Mouse (Mus musculus) hematopoietic stem cell, adult 5-6 weeks (primary cell): ENCODE results near the gene Dcp1a. TPM values are rescaled to one million over a fixed set of nuclear protein-coding genes. Genes with fewer than 3 reads are reported as not detected.
"Not testable (repeated sequence)": the region's sequence is repeated elsewhere in the genome, so short reads cannot be mapped to it uniquely, and the experiment has no call there.

Experiments
- ATAC-seq, 2 experiments: fragments of 125-278 bp in 1 of 2; replicated peaks in 1 of 2; 2 replicates each; pipeline ENCODE4 v1.8.0; 2016 to 2017; ENCODE audit warnings: inconsistent platforms in 2 of 2, mild to moderate bottlenecking in 2 of 2, moderate number of reproducible peaks in 2 of 2, low read depth in 1 of 2, moderate TSS enrichment in 1 of 2; ENCODE audit not compliant: low FRiP score in 2 of 2, poor library complexity in 2 of 2, severe bottlenecking in 2 of 2, insufficient read depth in 1 of 2, low TSS enrichment in 1 of 2
- total RNA-seq: library from RNA; stranded (forward); fragments of 172-1452, 232-1000 nt; gene quantifications from 2 replicates; pipeline ENCODE4 v1.2.3, GENCODE M21; 2017

Gene Dcp1a
- total RNA-seq, 1 experiment from 2014 or later, result 28.6 TPM

- no peak for ATAC-seq
Measured at GRCm38 (mm10) chr14:30504990-30505389, 25.7 kb downstream of the Dcp1a start.

GRCm38 (mm10) chr14:30510214-30510763 is 31.0 kb downstream of the Dcp1a start:
- ATAC-seq, result no peak

- no peak for ATAC-seq
Measured at GRCm38 (mm10) chr14:30512896-30513295, 33.6 kb downstream of the Dcp1a start.

GRCm38 (mm10) chr14:30515931-30516723 is 36.8 kb downstream of the Dcp1a start:
- ATAC-seq, result peak in 1 of 2 experiments; percentile 27; a peak in 1 of 4 replicates

GRCm38 (mm10) chr14:30519323-30519722 is 40.0 kb downstream of the Dcp1a start:
- no peak for ATAC-seq

GRCm38 (mm10) chr14:30523356-30523755 is 44.0 kb downstream of the Dcp1a start:
- no peak for ATAC-seq

- no peak for ATAC-seq
Measured at GRCm38 (mm10) chr14:30528392-30528791, 49.1 kb downstream of the Dcp1a start.

- no peak for ATAC-seq
Measured at GRCm38 (mm10) chr14:30528961-30529360, 49.6 kb downstream of the Dcp1a start.

- no peak for ATAC-seq
Measured at GRCm38 (mm10) chr14:30529454-30529853, 50.1 kb downstream of the Dcp1a start.

- no peak for ATAC-seq
Measured at GRCm38 (mm10) chr14:30530726-30531269, 51.5 kb downstream of the Dcp1a start.

GRCm38 (mm10) chr14:30531431-30531830 is 52.1 kb downstream of the Dcp1a start:
- no peak for ATAC-seq

- ATAC-seq, result no peak
Measured at GRCm38 (mm10) chr14:30531896-30532295, 52.6 kb downstream of the Dcp1a start.

GRCm38 (mm10) chr14:30533780-30534450 is 54.6 kb downstream of the Dcp1a start:
- ATAC-seq, result no peak

- ATAC-seq, result no peak
Measured at GRCm38 (mm10) chr14:30541541-30541940, 62.2 kb downstream of the Dcp1a start.

- not testable (repeated sequence) for ATAC-seq
Measured at GRCm38 (mm10) chr14:30543331-30543730, 64.0 kb downstream of the Dcp1a start.

- peak; percentile 1 to 13; a peak in 2 of 4 replicates for ATAC-seq
Measured at GRCm38 (mm10) chr14:30548131-30548720, 68.9 kb downstream of the Dcp1a start, which contains the start of gene Tkt. Gene Tkt, plus strand, starts transcription at chr14:30548359.

GRCm38 (mm10) chr14:30548965-30549776 is 69.8 kb downstream of the Dcp1a start:
- ATAC-seq, result peak; percentile 77 to 78
